Mouse (Mus musculus) embryo, embryonic 11 days (tissue): ENCODE data around the gene Rnf123.
"Not testable (repeated sequence)": the region's sequence is repeated elsewhere in the genome, so short reads cannot be mapped to it uniquely, and the experiment has no call there.

Source experiments
- DNase-seq: peaks from one replicate; pipeline ENCODE4 v3.0.0-alpha.2; 2015

Gene Rnf123

DNA sequence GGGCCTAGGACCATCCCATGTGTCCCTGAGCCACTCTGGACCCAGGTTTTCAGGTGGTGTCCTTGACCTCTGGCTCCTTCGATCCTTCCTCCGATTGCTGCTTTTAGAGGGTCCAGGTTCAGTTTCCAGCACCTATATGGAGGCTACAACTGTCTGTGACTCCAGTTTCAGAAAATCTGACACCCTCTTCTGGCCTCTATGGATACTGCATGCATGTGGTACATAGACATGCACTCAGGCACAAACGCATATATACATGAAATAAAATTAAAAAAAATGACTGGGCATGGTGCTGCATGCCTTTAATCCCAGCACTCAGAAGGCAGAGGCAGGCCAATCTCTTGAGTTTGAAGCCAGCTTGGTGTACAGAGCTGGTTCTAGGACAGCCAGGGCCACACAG is 55.3 kb downstream of the Rnf123 start:
- DNase-seq: no peak

DNA sequence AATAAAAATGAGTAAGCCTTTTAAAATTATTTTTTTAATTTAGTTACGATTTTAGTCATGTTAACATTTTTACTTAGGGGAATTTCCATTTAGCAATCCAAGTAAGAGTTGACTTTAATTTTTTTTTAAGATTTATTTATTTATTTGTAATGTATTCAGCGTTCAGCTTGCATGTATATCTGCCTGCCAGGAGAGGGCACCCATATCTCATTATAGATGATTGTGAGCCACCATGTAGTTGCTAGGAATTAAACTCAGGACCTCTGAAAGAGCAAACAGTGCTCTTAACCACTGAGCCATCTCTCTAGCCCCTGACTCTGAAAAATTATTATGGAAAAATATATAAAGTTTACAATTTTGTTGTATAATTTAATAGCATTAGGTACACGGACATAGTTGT is 56.6 kb downstream of the Rnf123 start:
- DNase-seq: no peak

DNA sequence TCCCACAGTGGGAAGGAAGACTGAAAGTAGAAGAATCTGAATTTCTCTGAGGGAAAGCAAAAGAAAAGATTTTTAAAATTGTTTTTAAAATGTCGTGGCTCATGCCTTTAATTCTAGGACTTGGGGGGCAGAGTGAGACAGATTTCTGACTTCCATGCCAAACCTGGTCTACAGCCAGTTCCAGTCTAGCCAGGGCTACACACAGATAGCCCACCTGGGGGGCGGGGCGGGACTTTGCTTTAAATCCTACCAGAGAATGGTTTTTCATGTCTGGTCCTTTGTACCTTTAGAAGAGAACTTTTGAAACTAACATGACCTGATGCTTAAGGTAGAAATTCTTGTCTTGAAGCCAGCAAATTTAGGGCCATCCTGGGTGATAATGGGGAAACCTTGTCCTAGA is 59.9 kb downstream of the Rnf123 start:
- no peak for DNase-seq

DNA sequence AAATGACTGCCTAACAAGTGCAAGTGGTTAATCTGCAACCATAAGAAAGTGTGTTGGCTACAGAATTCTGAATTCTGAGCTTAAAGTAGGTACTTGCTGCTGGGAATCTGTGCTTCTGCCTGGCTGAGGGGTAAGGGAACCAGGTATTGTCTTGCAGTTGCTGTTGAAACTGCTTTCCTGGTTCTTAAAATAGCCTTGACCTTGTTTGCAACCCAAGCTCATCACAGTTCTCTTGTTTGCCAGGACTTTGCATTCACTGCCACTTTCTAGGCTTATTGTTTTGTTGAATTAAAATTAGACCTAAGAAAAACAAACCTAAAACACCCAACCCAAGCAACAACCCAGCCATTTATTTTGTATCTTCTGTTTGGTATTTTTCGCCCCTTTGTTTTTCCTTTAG is 62.4 kb downstream of the Rnf123 start:
- no peak for DNase-seq

DNA sequence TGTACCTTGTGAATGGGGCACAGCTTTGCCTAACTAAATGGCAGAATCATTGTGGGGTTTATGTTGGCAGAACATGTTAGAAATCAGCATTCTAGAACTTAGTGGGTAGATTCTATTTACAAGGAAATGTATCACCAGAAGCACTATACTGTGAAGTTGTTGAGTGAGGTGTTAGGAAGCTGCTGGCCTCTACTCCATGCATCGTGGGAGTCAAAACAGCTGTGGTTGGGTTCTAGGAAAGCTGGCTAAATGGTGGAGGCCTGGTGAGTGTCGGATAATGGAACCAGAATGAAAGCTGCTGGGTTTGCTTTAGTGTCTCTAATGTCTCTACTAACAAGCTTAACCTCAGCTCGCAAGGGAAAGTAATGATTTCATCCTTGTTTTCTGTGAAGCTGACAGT is 66.0 kb downstream of the Rnf123 start:
- DNase-seq: no peak

DNA sequence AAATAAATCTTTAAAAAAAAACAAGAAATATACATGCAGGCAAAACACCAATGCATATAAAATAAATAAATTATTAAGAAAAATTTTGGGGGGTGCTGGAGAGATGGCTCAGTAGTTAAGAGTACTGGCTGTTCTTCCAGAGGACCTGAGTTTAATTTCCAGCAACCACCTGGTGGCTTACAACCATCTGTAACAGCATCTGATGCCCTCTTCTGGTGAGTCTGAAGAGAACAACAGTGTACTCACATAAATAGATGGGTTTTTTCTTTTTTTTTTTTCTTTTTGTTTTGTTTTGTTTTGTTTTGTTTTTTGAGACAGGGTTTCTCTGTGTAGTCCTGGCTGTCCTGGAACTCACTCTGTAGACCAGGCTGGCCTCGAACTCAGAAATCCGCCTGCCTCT is 69.6 kb downstream of the Rnf123 start:
- not testable (repeated sequence) for DNase-seq

DNA sequence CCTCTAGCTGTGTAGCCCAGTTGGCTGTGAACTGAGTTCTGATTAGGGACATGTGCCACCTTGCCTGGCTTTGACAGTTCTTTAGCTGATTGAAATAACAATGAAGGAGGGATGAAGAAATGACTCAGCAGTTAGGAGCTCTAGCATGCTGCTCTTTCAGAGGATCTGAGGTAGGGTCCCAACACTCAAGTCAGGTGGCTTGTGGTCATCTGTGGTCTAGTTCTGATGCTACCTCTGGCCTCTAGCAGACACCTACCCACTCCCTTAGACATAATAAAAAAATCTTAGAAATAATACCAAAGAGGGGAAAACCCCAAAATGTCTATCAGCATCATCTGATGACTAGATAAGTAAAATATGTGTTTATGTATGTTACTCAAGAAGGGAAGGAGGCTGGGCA is 72.8 kb downstream of the Rnf123 start:
- DNase-seq: no peak

DNA sequence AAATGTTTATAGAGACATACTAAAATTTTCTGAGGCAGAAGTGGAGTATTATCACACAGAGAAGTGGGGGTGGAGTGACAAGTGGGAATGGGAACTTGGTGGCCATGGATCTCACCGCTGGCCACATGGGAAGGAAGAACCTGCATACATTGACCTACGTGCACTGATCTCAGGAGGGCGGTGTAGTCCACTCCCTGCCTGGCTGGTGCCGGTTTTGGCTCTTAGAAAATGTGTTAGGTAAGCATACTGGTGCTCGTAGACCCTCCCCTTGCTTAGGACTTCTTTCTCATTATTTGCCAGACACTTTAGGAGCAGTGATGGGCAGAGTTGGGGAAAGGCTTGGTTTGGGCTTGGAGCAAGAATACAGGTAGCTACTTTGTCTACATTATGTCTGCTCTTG is 75.1 kb downstream of the Rnf123 start:
- no peak for DNase-seq

DNA sequence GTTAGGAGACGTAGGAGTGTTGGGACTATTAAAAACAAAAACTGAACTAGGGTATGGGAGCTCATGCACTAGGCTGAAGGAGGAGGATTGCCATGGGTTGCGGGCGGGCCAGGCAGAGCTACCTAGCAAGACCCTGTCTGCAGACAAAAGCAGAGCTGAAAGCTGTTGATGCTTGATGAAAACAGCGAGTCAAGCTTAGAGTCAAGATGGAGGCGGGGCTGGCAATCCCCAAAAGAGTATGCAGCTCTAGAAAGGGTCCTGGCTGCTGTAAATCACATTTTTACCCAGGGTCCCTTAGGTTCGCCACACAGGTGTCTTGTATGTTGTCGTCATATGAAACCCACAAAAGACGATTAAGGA is 79.6 kb downstream of the Rnf123 start:
- DNase-seq: peak; percentile 37

DNA sequence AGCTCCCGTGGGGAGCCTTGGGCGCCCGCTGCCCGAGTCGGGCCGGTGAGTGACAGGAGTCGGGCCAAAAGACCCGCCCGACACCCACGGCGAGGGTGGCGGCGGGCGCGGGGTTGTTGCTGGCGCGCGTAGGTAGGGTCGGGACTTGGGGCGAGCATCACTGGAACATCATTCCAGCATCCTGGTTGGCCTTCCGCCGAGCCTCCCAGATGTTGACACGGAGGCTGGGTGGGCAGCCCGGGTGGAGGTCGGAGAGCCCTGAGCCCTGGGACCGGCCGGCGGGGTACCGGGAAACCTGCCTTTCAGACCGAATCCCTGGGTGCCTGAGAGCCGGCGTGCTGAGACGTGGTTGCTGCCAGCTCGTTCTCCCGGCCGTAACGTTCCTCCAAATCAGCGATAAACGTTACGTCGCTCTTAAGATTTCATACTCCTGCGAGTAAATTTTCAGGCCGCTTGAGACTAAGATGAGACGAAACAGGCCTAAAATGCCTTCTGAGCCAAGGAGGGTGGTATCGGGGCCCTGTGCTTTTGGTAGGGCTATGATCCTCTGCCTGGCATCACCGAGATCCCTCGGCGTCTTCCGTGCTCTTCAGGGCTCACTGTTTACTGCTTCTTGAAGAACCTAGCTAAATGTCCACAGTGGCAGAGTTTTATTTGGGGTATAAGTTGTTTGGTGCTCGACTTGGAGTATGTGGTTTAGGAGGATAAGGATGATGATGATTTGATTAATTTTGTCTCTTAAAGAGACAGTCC is 80.2 kb downstream of the Rnf123 start:
- no peak for DNase-seq

DNA sequence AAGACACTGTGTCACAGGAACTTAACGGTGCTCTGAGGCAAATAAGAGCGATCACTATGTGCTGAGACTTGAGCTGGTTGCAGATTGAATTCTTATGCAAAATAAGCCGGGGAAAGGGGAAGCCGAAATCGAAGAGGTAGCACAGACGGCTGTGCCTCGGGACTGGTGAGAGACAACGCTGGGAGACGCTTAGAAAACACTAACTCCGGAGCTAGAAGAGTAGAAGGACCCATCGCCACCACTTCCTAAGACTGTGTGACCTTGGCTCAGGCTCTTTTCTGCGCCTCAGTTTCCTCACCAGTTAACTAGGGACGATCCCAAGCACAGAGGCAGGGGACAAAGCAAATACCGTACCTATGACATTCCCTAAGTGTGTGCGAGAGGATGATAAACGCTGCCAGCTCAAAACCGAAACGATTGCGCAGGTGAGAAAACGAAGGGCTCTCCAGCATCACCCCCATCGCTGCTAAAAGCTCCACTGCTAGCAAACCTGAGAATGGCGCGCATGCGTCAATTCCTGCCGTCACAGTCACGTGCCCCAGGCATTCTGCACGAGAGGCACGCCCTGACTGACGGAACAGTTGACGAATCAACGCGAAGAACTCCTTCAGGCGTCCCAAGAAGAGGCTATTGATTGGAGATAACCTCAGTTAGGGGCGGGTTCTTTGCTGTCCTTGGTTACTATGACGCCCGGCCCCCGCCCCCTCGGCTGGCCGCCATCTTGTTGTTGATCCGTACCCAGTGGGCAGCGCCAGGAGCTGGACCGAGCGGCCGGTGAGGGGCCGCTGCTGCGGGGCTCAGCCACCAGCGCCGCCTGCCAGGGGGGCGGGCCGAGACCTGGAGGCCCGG is 81.0 kb downstream of the Rnf123 start, which contains the start of gene Ip6k1:
TSS of gene Ip6k1 (plus strand) at position 580 of the 849 bp plus-strand sequence.
- peak; percentile 100 for DNase-seq
